Mouse (Mus musculus): ENCODE data around the gene Adam11.

DNA sequence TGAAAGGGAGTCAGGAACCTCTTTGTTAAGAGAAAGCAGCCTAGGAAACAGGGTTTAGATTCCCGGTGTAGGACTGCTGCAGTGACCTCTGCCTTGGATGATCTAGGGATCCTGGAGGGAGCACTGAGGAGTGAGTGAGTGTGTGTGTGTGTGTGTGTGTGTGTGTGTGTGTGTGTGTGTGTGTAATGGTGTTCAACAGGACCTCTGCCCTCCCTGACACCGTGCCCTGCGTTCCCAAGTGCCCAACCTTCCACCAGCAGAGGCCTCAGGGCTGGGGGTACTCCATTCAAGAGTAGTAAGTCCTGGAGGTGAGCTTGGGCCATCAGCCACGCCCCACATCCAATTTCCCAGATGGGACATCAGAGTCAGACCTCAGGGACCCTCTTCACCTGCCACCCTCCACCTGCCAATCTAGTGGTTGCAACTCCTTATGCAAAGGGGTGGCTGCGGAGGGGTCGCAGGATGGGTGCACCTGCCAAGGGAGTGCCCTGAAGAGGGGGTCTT lies 382 bp upstream of the Adam11 start:
- TF ChIP-seq EP300 (IDR thresholded peaks at IDR 0.05) (no peak), CTCF (IDR thresholded peaks at IDR 0.05) (no peak)

All from lung, postnatal 0 days (tissue).